Mouse (Mus musculus) layer of hippocampus, postnatal 10 days (tissue): ENCODE results near the gene Ccdc8. TPM values are rescaled to one million over a fixed set of nuclear protein-coding genes. Genes with fewer than 3 reads are reported as not detected.

Experiments used
- DNase-seq, 2 experiments: peaks; one replicate each; pipeline ENCODE4 v3.0.0; 2021; ENCODE audit warnings: low spot score in 2 of 2
- total RNA-seq, 2 experiments: library from RNA; stranded (reverse); gene quantifications; 2 replicates each; pipeline ENCODE4 v1.2.3; 2021

Ccdc8 gene
- total RNA-seq, 2 experiments from 2014 or later: 3.7 to 4.4 TPM

DNA sequence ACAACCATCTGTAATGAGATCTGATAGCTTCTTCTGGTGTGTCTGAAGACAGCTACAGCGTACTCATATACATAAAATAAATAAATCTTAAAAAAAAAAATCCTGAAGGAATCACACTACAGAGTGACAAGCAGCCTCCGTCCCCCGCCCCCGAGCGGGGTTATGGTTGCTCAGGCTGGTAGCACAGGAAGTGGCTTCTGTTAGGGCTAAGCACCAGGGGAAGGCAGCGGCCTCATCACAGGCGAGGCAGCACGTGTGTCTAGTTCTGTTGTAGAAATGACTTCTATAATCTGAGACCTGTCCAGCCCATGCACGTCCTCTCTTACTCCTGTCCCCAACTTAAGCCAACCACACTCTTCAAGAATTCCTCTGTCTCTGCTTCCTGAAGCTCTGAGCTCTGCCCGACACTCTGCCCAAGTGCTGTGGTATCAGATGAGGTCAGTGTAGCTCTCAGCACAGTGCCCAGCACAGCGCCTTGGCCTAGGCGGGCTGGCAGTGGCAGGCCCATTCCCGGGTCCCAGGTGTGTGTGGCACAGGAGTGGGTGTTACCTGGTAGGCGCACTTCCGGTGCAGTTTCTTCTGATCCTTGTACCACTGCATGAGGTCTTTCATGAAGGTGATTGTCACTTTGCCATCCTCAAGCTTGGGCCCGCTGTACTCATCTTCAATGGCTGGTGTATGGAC is 17.0 kb downstream of the Ccdc8 start:
- DNase-seq: no peak

DNA sequence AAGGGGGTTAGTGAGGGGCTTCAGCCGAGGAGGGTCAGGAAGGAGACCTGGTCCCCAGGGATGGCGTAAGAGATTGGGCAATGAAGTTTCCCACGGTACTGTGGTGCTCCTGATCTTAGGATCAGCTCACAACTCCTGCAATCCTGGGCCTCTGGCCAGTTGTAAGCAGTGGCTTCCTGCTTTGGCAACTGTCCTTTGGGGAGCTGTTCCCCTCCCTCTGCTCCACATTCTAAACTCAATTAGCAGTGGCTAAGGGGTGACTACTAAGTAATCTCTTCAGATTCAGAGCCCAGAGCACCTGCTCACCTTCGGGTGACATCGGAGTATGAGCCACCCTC is 17.5 kb downstream of the Ccdc8 start:
- DNase-seq: no peak

DNA sequence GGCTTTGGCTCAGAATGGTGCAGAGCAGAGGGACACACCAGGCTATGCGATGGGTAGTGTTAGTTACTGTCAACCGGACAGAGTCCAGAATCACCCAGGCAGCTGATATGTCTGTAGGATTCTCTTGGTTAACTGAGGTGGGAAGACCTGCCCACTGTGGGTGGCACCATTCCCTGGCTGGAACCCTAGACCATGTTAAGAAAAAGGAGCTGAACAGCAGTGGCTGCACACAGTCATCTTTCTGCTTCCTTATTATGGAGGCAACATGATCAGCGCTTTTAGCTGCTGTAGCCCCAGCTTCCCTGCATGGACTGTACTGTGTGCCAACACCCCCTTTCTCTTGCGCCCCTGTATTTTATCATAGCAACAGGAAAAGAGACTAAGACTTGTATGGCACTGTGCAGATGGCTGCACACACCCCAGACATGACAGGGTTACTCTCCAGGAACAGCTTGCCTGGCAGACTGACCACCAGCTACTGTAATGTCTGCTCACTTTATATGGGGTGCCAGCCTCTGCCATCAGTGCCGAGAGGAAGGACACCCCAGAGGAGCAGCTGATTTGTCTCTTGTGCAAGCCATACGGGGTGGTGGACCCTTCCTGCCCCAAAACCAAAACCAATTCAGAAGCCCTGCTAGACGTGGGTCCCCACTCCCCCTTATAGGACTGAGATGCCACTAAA is 19.5 kb downstream of the Ccdc8 start:
- no peak for DNase-seq

DNA sequence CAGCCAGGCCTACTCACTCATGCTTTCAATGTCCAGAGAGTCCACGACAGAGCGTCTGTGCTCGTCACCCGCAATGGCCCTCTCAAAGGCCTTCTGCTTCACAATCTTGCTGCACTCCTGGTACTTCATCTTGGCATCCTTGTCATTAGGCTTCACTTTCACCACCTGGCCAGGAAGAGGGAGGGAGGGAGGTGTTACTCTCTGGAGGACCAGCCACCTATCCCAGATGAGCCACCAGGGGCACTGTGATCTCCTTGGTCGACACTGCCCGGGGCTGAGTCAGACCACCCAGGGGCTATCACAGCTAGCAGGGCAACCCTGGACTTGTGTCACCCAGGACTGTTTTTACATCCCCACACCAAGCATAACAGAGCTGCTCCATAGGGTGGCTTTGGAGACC is 22.9 kb downstream of the Ccdc8 start:
- DNase-seq: no peak

DNA sequence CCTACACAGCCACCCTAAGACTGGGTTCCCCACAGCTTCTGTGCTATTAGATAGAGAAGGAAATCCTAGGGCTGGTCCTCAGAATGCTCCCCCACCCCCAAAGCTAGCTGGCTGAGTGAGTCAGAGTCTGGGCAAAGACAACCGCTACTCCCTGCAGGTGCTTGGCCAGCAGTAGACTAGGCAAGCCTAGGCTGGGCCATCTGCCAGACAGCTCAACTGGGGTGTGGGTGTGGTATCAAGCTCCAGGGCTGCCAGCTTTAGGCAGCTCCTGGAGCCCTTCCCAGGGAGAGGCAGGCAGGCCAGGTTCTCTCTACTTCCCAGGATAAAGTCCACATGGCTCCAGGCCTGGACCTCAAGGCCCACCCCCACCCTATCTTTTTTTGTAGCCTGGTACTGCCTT is 24.5 kb downstream of the Ccdc8 start:
- peak; percentile 84 to 90 for DNase-seq

DNA sequence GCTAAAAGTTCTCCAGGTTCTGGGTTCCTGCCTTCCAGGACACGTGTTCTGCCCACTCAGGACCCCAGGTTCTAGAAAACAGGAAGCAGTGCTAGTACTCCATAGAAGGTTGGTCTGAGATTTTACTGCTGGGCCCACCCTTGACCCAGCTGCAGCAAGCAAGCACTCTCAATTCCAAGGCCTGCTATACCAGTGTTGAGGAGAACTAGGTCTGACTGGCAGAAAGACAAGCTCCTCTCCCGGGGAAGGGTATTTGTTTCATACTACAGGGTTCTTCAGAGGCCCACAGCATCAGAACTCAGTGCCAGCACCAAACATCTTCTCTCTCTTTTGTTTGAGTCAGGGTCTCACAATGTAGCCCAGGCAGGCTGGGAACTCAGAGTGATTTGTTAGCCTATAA is 25.4 kb downstream of the Ccdc8 start:
- no peak for DNase-seq

DNA sequence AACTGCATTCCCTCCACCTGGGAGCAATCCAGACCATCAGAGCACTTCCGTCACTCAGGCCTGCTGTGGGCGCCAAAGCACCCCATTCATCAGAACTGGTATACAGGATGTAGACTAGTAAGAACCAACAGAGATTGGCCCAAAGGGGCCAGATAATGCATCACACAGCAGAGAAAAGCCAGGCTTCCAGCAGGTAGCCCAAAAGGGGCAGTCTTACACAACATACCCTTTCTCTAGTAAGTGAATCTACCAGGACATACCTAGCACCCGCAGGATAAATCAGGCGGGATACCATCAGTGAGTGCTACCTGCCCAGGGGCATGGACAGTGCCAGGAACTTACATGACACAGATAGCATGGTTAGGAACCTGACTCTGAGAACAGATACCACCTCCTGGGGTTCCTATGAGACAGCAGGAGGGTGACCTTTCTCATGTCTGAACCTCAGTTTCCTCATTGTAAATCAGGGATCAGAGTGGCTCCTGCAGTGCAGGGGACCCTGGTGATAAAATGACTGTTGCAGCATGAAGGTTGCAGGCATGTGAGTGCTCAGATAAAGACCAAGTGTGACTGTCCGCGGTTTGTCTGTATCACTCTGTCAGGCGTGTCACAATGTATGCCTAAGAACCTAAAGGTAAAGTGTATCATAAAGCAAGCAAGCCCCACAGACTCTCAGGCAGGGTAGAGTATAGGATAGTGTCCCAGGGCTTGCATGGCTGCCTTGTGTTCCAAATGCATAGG is 27.1 kb downstream of the Ccdc8 start:
- no peak for DNase-seq

DNA sequence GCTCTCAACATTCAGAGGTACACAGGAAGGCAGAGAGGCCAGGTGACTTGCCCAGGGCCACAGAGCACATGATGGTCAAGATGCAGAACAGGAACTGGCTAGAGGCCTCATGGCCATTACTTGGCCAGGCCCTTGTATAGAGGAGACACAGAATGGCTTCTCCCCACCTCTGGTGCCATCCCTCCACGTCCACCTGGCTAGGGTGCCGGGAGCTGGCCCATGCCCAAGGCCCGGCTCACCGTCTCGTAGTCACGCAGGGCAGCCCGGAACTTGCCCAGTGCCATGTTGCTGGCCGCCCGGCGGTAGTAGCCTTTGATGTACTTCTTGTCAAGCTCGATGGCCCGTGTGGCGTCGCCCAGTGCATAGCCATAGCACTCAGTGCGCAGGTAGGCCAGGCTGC is 29.7 kb downstream of the Ccdc8 start:
- DNase-seq: no peak

DNA sequence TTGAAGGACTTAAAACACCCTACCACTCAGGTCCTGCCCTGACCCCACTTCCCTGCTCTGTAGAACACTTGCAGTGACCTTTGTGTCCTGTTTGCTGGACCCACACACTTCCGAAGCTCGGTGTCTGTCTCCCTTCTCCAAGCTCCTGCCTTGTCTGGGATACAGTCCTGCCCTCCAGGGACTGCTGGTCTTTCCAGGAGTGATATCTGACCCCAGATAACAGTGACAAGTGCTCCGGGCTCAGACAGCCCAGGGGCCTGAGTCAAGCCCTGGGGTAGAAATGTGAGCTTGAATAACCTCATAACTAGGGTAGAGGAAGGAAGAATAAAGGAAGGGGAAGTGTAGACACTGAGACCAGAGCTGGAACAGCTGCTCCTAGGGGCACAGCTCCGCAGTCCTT is 31.2 kb downstream of the Ccdc8 start:
- no peak for DNase-seq

DNA sequence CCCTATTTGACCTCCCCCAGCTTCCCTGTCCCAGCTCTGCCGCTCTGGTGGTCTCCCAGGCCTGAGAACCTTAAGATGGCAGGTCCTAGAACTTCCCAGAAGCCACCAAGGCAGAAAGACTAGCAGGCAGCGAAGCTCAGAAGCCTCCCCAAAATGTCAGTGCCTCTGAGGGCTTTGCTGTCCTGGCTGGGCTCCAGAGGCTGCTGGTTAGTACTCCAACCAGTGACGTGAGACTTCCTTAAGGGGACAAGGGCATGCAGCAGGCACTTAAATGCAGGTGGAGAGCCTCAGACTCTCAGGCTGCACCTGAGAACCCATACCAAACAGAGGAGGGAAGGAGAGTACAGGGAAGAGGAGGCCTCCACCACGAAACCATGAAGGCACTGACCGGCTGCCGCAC is 31.6 kb downstream of the Ccdc8 start:
- no peak for DNase-seq

DNA sequence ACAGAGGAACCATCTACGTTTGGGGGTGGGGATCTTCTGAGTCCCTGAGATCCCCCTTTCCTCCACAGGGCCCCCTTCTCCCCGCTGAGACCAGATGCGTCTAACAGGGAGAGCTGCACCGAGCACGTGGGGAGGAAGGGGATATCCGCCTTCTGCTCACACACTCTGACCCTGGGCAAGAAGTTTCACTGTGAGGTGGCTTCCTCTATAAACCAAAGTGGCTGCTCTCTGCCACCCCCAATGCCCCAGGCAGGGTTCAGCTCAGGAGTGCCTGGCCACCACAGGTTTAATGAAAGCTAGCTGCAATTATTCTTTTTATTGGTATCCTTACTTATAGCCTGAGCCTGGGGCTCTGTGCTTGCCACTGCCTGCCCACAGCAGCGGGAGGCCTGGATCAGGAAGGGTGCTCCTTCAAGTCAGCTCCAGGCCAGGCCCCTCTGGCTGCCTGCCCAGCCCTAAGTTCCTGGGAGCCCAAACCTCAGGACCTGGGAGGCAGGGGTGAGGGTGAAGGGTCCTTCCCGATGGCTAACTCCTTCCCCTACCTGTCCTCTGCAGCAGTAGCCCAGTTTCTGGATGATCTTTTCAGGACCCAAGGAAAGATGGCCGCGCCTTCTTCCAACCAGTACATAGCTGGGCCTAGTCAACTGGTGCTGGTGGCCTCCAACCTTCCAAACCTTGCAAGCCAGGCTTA is 32.5 kb downstream of the Ccdc8 start:
- no peak for DNase-seq

DNA sequence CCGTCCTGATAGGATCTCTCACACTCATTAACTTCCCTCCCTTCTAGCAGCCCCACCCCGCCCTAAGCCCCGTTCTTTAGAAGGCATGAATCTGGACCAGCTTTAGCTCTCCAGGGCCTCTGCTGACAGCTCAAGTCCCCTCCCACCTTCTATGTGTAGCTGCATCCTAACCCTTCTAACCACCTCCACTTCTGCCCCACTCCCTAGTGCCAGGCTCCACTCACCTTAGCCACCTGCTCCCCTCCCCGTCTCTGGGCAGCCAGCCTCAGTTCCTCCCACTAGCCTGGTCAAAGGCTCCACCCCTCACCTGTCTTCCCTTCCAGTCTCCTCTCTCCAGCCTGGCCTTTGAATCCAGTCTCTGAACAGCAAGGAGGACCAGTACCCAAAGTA is 33.0 kb downstream of the Ccdc8 start:
- no peak for DNase-seq

DNA sequence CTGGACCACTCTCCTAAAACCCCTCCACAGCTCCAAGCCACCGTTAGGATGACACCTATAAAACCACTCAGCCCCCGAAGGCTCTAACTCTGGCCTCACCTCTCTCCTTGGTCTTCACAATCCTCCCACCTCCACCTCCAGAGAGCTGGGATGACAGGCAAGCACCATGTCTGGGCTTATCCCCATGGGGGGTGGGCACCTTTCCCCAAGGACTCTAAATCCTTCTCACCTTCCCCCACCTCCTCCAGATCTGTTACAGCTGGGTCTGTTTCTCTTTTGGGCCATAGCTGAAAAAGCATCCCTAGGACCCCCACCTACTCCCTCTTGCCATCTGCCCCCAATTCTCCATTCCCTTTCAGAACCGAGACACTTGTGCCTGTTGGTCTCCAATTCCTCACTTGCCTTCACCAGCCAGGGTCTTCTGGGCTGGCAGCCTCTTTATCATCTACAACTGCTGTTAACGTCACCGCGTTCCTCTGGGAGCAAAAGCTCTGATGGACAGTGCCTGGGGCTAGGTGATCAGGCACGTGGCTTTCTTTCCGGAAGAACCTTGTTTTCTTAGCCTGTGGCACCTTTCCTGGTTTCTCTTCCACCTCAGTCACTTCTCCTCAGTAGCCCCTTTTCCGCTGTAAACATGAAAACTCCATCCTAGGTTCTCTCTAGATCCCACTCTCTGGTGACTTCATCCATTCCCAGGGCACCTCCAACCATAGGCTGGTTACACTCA is 33.6 kb downstream of the Ccdc8 start:
- DNase-seq: no peak

DNA sequence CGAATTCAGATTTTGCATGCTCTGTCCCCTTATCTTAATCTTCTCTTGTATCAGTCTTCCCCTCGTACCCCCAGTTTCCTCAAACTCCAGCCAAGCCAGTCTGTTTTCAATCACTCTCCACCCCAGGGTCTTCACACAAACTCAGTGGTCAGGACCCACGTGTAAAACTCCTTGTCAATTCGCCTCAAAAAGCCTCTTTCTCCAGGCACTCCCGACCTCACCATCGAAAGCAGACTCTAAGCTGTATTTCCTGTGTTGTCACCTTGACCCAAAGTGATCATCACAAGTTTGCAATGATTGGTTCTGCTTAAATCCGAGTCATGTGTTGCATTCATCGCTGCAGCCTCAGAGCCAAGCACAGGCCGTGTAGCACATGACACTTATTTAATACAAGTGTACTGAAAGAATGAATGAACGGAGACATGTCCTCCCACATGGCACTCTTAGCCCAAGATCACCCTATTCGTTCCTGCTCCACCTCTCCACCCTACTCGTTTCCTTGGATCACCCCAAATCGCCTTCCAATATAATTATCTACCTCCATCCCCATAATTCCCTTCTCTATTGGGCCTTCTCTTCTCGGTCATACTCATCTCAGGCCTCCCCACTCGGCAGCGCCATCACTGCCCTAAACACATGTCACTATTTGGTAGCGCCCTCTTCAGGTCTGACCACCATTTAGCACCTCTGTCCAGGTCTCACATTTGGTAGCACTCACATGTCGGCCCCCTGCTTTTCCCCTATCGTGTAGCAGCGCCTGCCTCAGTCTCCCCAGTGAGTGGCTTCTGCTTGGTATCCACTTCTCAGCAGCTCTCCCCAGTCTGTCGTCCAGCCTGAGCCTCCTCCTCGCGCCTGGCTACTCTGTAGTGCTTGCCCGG is 34.4 kb downstream of the Ccdc8 start:
- DNase-seq: no peak

DNA sequence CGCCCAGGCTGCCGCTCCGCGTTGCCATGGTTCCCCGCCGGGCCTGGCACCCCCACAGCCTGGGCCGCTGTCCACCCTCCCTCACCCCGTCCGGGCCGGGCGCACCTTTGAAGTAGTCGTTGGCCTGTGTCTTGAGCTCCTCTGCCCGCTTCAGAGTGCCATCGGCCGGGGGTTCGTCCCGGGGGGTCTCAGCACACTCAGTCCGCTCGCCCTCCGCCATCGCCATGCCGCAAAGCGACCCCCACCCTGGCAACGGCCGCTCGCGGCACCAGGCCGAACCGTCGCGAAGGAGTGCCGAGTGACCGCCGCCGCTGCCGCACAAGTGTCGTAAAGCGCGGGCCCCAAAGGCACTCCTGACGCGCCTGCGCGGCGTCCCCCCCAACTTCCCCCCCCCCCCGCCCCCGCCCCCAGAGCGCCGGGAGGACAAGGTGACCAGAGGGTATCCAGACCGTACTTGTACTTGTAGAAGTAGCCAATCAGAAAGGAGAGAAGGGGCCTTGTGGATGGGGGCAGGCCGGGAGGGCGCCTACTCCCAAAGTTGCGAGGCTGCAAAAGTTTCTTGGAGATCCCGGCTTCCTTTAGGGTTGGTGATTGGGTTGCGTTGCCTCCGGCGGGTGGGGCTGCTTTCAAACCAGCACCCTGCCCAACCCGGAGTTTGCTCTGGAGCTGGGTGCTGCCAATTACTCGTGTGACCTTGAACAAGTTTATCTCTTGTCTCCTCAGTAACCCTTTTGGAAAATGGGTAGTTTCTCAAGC is 35.3 kb downstream of the Ccdc8 start, which contains the start of gene Ppp5c:
Gene Ppp5c (minus strand): TSS at position 337 of the 756 bp plus-strand sequence.
- DNase-seq: peak; percentile 90 to 93

DNA sequence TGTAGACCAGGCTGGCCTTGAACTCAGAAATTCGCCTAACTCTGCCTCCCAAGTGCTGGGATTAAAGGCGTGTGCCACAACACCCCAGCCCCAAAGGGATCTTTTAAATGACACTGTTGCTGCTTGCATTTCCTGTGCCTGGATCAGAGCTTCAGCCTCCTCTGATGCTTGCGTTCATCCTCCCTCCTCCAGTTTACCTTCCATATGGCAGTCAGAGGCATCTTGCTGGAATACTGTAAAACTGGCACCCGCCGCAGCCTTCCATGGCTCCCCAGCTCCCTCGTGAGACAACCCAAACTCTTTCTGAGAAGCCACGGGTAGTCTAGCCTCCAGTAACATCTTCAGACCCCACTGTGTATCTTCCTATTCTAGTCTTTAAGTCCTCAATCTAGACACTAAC is 36.4 kb downstream of the Ccdc8 start:
- DNase-seq: no peak

DNA sequence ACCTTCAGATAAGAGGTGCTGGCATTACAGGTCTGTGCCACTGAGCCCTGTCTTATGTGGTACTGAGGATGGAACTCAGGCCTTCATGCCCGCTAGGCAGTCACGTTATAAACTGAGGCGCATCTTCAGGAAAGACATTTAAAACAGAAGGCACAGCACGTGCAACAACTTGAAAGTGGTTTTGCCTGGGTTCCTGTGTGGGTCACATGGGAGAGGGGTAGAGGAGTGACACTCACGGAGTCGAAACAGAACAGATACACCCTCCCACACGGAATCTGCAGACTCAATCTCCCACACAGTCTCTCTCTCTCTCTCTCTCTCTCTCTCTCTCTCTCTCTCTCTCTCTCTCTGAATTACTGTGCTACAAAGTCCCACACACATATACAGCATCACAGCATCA is 37.7 kb downstream of the Ccdc8 start:
- no peak for DNase-seq

DNA sequence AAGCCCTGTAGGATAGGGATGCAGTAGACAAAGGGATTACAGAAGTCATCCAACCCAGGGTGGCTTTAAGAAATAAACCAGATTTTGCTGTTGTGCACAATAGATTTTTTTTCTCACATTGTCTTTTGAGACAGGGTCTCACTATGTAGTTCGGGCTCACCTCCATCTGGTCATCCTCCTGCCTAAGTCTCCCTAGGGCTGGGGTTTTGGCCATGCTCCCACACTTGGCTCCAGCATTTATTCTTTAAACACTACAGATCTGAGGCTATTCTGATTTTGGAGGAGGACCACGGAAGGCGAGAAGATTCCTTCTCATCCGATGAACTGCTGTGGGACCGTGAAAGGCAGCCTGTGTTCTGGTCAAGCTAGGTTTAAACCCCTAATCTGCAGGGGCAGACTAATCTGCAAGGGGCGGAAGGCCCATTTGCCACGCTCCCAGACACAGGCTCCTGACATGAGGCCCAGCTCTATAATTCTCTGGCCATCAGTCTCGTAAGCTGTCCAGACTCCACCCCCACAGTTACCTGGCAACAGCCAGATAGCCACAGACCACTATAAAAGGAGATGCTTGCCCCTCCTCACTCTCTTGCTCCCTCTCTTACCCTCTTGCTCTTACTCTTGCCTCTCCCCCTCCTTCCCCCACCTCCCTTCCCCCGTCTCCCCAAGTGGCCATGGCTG is 45.6 kb downstream of the Ccdc8 start:
- no peak for DNase-seq

DNA sequence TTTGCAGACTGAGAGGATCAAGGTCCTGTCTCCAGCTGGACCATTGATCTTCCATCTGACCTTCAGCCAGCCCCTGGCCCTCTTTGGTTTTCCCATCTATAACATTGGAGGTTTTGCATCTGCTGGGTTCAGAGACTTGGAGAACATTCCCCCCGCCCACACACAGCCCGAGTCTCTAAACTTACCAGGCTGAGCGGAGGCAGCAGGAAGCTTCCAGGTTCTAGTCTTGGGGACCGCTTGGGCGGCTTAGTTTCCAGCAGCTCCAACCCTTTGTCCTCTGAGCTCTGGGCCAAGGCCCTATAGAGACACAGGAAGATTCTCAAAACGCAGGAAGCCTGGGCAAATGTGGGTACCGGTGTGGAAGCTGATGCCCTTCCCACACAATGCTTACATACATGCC is 46.9 kb downstream of the Ccdc8 start:
- no peak for DNase-seq
